Mouse (Mus musculus) embryonic fibroblast, embryonic 13.5 days (primary cell): ENCODE results near the gene Mfsd14a. TPM values are rescaled to one million over a fixed set of nuclear protein-coding genes. Genes with fewer than 3 reads are reported as not detected.
A peak's percentile ranks its signal among the peaks of the same experiment; 100 is the strongest.

Source experiments
- H3K27ac ChIP-seq: 2 replicates; pipeline ENCODE4 v1.5.1; 2012; ENCODE audit warnings: low read length, control low read depth, inconsistent platforms; ENCODE audit not compliant: insufficient read depth
- H3K4me1 ChIP-seq: 2 replicates; pipeline ENCODE4 v1.6.1; 2011; ENCODE audit warnings: low read length; ENCODE audit not compliant: control insufficient read depth, insufficient read depth
- H3K4me3 ChIP-seq: 2 replicates; pipeline ENCODE4 v1.5.1; 2011; ENCODE audit warnings: mild to moderate bottlenecking, control low read depth, low read length; ENCODE audit not compliant: insufficient read depth
- CTCF ChIP-seq: IDR thresholded peaks from 2 replicates; pipeline ENCODE4 v1.5.1; 2011; ENCODE audit warnings: mild to moderate bottlenecking, control low read depth, low read length, moderate library complexity, borderline replicate concordance; ENCODE audit not compliant: insufficient read depth
- POLR2A ChIP-seq: IDR thresholded peaks from 2 replicates; pipeline ENCODE4 v1.6.1; 2011; ENCODE audit warnings: low read depth, mild to moderate bottlenecking, control low read depth, low read length, moderate library complexity
- polyA plus RNA-seq: library from polyadenylated mRNA; stranded (reverse); fragments of >200 nt; gene quantifications from 2 replicates; pipeline ENCODE4 v1.2.4, GENCODE M21; 2011; ENCODE audit warnings: low read depth; ENCODE audit not compliant: missing spikeins, insufficient read length

Mfsd14a gene
- polyA plus RNA-seq, 1 experiment, result 45.4 TPM

GRCm38 (mm10) chr3:116604570-116604969, 57.9 kb downstream of the Mfsd14a start:
- H3K27ac ChIP-seq, result no peak overlapping the region
- TF ChIP-seq CTCF (no peak), POLR2A (no peak)

GRCm38 (mm10) chr3:116601781-116602180, 60.7 kb downstream of the Mfsd14a start:
- no peak for TF ChIP-seq CTCF
- TF ChIP-seq POLR2A, result no peak
- Histone ChIP-seq H3K4me3 (no peak overlapping the region), H3K27ac (no peak overlapping the region), H3K4me1 (no peaks in the 10 kb centered on the region)

More at GRCm38 (mm10) chr3:116604570-116604969, 57.9 kb downstream of the Mfsd14a start:
- H3K4me1 ChIP-seq, result no peaks in the 10 kb centered on the region
- H3K4me3 ChIP-seq, result no peak overlapping the region

GRCm38 (mm10) chr3:116601005-116601404, 61.5 kb downstream of the Mfsd14a start:
- no peaks in the 10 kb centered on the region for H3K4me1 ChIP-seq
- TF ChIP-seq CTCF (no peak), POLR2A (no peak)
- no peak overlapping the region for H3K27ac ChIP-seq
- no peak overlapping the region for H3K4me3 ChIP-seq

- H3K4me3 ChIP-seq, result no peak overlapping the region
- H3K27ac ChIP-seq, result no peak overlapping the region
- no peaks in the 10 kb centered on the region for H3K4me1 ChIP-seq
- no peak for TF ChIP-seq POLR2A
- no peak for TF ChIP-seq CTCF
These were observed 62.8 kb downstream of the Mfsd14a start for GRCm38 (mm10) chr3:116599705-116600104.

DNA sequence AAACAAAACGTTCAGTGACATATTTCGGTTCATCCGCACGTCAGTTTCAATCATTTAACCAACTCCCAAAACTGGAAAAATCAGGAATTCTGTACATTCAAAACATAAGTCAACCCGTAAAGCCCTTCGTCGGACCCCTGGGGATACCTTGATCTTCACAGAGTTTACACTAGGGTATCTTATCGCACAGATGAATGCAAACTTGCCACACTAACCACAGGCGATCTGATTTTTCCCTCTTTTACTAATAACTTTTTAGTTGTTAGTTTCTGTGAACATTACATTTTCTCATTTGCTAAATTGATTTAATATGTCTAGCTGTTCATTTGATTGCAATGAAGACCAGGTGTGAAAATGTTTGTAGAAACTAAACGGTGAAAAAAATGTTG, 66.9 kb downstream of the Mfsd14a start:
- peak overlapping the region; percentile 88 for H3K4me3 ChIP-seq
- TF ChIP-seq POLR2A (no peak), CTCF (no peak)
- H3K4me1 ChIP-seq, result no peaks in the 10 kb centered on the region
- no peak overlapping the region for H3K27ac ChIP-seq

GRCm38 (mm10) chr3:116594728-116595602, 67.5 kb downstream of the Mfsd14a start, which contains the start of gene Sass6:
Sass6 (plus strand) TSS chr3:116594982.
- peak within 1 kb of the TSS; percentile 88 for H3K4me3 ChIP-seq
- peak within 1 kb of the TSS; percentile 48 for H3K27ac ChIP-seq
- TF ChIP-seq POLR2A (peak; percentile 56), CTCF (no peak)
- no peaks in the 10 kb centered on the region for H3K4me1 ChIP-seq

GRCm38 (mm10) chr3:116594076-116594727, 68.3 kb downstream of the Mfsd14a start:
- H3K4me3 ChIP-seq, result peak overlapping the region; percentile 88
- no peak for TF ChIP-seq POLR2A
- TF ChIP-seq CTCF, result no peak
- H3K27ac ChIP-seq, result peak overlapping the region; percentile 48
- H3K4me1 ChIP-seq, result no peaks in the 10 kb centered on the region

GRCm38 (mm10) chr3:116582201-116582600, 80.3 kb downstream of the Mfsd14a start:
- H3K4me3 ChIP-seq, result no peak overlapping the region
- TF ChIP-seq CTCF (no peak), POLR2A (no peak)
- no peaks in the 10 kb centered on the region for H3K4me1 ChIP-seq
- H3K27ac ChIP-seq, result no peak overlapping the region

Other genes starting within 250 kb of the Mfsd14a start
- gene Cdc14a, start 238.6 kb downstream of the Mfsd14a start, polyA plus RNA-seq, result 2.5 and 2.6 TPM in 2 replicates
- 44.7 and 45.1 TPM in 2 replicates for gene Rtca, start 154.5 kb downstream of the Mfsd14a start, polyA plus RNA-seq
- gene Dbt, start 149.6 kb downstream of the Mfsd14a start, polyA plus RNA-seq, result 22.0 and 22.8 TPM in 2 replicates
- gene Lrrc39, start 99.7 kb downstream of the Mfsd14a start, polyA plus RNA-seq, result 0.43 TPM in 1 of 2 replicates, not detected in the other
- 11.5 and 14.6 TPM in 2 replicates for gene Sass6, start 67.7 kb downstream of the Mfsd14a start, polyA plus RNA-seq
- gene Trmt13, start 48.1 kb downstream of the Mfsd14a start, polyA plus RNA-seq, result 19.0 and 21.2 TPM in 2 replicates
- gene Gm43191, start 18.6 kb upstream of the Mfsd14a start, polyA plus RNA-seq, result not detected in 2 replicates
- 18.7 and 23.7 TPM in 2 replicates for gene Slc35a3, start 50.2 kb upstream of the Mfsd14a start, polyA plus RNA-seq
- gene Agl, start 145.5 kb upstream of the Mfsd14a start, polyA plus RNA-seq, result 32.2 and 33.6 TPM in 2 replicates
- gene Frrs1, start 196.8 kb upstream of the Mfsd14a start, polyA plus RNA-seq, result 32.4 and 45.3 TPM in 2 replicates